Mouse (Mus musculus): ENCODE measurements around the gene Peg10.
A peak's percentile ranks its signal among the peaks of the same experiment; 100 is the strongest.

Gene Peg10

GRCm38 (mm10) chr6:4746696-4747439 lies at the start of gene Peg10, which contains the start of gene Sgce:
Gene Peg10 (plus strand): TSS chr6:4747306.
Gene Sgce (minus strand): TSS chr6:4747207.
- peak; percentile 52 for DNase-seq (ENCODE audit: low read depth, low spot score)

DNA sequence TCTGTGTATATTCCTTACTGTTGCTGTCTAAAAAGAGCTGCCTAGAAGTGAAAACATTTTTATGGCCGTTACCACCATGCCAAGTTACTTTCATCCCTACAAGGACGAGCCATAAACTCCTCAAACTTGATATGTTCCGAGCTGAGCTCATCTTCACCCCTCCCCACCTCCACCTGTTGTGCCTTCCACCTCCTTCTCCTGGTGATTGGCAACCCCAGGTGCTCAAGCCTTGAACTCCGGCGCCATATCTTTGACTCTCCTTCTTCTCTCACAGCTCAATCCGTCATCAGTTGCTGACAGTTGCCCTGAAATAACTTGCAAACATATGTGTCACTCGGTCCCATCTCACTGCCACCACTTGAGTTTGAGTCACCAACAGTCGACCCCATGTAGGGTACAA lies 45.5 kb upstream of the Peg10 start:
- no peak for DNase-seq (ENCODE audit: low read depth, low spot score)

- DNase-seq (ENCODE audit: low read depth, low spot score): no peak
Measured at GRCm38 (mm10) chr6:4703908-4704307, 43.2 kb upstream of the Peg10 start.

GRCm38 (mm10) chr6:4706415-4706814 lies 40.7 kb upstream of the Peg10 start:
- no peak for DNase-seq (ENCODE audit: low read depth, low spot score)

DNA sequence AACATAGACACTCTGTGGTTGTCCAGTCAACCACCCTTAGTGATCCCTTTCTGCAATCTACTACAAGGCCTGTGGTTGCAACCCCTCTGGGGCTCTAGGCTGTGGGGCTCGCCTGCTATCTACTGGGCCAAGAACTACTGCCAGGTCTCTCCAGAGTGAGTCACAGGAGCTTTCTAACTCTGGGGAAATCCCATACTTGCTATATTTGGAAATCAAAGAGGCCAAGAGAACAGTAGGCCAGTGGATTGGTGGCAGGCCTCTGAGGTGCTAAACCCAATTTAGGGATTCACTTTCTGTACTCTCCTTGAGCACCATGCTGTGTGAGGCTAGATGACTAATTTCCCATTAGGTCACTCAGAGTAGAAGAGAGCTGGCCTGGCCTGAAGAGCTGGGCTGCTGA lies 38.1 kb upstream of the Peg10 start:
- DNase-seq (ENCODE audit: low read depth, low spot score): no peak

DNA sequence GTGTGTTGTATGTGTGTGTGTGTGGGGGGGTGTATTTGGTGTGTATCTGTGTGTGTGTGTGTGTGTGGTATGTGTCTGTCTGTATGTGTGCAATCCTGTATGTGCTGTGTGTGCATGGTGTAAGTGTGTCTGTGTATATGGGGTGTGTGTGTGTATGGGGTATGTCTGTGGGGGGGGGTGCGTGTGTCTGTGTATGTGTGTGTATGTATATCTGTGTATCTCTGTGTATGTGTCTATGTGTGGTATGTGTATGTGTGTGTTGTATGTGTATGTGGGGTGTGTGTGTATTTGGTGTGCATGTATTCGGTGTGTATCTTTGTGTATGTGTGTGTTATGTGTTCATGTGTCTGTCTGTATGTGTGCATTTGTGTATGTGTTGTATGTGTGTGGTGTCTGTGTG lies 30.9 kb upstream of the Peg10 start:
- no peak for DNase-seq (ENCODE audit: low read depth, low spot score)

GRCm38 (mm10) chr6:4717344-4717743 lies 29.8 kb upstream of the Peg10 start:
- no peak for DNase-seq (ENCODE audit: low read depth, low spot score)

GRCm38 (mm10) chr6:4722142-4722541 lies 25.0 kb upstream of the Peg10 start:
- no peak for DNase-seq (ENCODE audit: low read depth, low spot score)

- DNase-seq (ENCODE audit: low read depth, low spot score): no peak
Measured at GRCm38 (mm10) chr6:4722739-4723138, 24.4 kb upstream of the Peg10 start.

DNA sequence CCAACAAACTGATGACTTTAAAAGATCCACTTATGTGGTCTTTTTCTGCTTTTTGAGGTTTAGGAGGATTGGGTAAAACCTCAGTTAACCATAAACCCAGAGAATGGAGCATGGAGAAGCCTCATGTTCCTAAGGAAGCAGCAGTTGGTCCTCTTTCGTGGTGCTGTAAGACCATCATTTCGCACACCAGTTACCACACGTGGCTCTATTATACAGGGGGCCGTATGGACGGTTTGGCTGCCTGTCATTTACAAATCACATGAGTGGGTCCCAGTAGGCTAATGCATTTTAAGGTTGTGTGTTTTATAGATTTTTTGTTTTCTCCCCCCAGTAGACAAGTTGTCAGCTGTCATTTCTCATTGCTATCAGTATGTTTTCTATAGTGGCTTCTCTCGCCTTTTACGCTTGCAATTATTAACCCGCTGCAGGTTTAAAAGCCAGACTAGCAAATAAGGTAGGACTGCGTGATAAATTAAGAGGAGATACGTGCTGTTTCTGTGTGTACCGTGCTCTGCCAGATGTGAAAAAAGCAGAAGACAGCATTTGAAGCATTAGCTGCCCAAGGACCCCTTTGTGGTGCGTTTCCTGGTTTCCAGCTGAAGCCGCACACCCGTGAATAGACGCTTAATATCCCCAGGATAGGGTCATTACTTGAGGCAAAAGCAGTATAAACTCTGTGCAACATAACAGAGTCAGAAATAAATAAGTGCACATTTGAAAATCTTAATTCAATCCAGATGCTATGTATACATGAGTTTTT lies 22.9 kb upstream of the Peg10 start:
- no peak for DNase-seq (ENCODE audit: low read depth, low spot score)

DNA sequence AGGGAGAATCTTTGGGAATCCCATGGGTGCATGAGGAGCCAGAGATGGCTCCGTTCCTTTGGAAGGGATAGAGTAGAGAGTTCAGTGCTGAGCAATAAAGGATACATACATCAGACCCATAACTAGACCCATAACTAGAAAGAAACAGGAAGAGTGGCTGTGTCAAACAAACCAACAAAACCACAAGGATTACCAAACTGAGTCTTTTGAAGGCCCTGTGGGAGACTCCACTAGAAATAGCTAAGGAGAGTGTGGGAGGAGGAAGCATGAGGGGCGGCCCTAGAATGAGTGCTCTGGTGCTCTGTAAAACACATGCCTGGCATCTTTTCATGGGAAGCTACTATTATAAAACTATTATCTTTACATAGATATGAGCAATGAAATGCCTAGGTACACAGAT lies 18.8 kb upstream of the Peg10 start:
- no peak for DNase-seq (ENCODE audit: low read depth, low spot score)

GRCm38 (mm10) chr6:4731675-4732074 lies 15.4 kb upstream of the Peg10 start:
- DNase-seq (ENCODE audit: low read depth, low spot score): no peak

- no peak for DNase-seq (ENCODE audit: low read depth, low spot score)
Measured at GRCm38 (mm10) chr6:4733208-4733607, 13.9 kb upstream of the Peg10 start.

DNA sequence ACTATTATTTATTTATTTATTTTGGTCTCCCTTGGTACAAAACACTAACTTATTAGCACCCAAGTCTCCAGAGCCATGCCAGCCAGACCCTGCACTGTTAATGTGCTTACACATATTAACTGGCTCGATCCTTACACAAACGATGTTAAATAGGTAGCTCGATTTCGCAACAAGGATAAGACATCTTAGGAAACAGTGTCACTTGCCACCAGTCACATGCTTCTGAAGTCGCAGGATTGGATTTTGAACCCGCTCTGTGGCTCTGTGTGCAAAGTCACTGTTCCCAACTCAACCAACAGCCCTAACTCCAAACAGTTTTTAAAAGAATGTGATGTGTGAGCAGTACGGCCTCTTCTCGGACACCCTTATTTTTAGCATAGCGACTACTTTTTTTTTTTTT lies 10.7 kb upstream of the Peg10 start:
- no peak for DNase-seq (ENCODE audit: low read depth, low spot score)

DNA sequence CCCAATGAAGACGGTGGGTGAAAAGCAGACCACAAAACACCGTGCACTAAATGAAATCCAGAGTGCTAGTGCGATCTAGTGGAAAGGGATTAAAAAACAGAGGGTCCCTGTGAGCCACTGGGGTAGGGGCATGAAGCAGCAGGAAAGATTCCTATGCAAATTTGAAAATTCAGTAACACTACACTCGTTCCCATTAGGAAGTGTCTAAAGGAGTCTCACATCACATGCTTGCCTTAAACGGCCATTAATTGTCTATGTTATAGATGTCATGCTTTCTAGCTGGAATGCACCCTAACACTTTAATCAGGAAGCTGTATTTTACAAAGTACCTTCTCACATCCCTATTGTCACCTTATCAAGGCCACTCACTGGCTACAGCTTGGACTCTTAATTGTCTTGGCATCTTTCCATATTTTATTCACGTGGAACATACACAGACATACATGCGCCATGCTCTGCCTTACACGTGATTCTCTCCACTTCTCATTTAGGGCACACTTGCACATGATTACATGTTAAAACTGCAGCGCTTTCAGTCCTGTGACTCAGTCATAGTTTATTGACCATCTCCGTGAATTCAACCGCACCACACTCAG lies 9.0 kb upstream of the Peg10 start:
- DNase-seq (ENCODE audit: low read depth, low spot score): no peak

DNA sequence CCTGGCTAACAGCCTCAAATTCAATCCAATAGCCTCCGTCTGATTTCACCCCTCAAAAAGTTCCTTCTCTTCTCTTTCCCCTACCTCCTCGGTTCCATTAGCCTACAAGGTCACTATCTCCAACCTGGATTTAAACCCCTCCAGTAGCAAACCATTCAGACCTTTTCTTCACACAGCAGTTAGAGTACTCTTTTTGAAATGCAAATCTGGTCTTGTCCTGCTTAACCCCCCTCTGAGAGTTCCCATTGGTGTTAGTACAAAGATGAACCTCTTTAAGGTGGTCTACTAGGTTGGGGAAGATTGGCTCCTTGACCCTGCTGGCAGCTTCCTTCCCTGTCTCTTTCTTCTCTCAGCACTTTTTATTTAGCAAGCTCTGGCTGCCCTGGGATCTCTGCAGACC lies 8.4 kb upstream of the Peg10 start:
- no peak for DNase-seq (ENCODE audit: low read depth, low spot score)

- no peak for DNase-seq (ENCODE audit: low read depth, low spot score)
Measured at GRCm38 (mm10) chr6:4739522-4740355, 7.4 kb upstream of the Peg10 start.

DNA sequence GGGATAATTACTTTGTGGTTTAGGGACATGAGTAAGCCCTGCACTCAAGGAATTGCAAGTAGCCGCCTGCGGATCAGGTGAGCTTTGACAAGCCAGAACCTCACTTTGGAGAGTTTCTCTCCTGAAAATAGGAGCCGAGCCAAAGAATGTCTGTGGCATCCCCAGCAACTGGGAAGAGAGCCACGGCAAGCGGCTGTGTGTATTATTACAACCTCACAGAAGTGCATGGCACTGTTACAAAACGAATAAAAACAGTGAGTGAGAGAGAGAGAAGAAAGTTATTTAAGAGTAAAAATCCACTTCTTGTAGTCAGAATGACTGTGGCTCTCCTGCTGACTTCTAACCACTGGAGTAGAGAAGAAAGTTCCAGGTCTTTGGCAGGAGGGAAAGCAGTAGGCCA lies 6.6 kb upstream of the Peg10 start:
- no peak for DNase-seq (ENCODE audit: low read depth, low spot score)

DNA sequence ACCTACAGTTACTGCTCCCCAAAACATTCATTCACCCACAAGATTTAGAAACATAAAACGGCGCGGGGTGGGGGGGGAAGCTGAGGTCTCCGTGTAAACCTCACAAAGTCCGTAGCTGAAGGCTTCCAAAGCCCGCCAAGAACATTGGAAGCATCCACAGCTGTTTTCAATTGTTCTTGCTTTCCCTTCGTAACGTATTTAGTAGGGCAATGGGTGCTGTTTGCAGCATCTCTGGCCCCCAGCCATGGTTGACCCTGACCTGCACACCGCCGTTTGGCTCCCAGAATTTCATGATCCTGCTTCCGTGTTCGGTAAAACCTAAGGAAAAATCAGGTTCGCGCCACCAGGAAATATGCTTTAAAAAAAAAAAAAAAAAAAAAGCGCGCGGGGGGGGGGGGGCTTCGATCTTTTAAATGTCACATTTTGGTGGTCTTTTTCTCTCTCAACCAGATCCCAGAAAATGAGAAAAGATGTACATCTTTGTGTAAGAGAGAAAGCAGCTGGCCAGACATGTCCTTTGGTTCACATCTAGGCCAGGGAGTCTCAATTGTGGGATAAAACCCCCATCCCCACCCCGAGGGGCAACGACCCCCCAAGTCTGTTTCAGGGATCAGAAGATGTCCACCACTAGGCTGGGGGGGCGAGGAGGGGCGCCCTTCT lies 940 bp upstream of the Peg10 start:
- no peak for DNase-seq (ENCODE audit: low read depth, low spot score)

DNA sequence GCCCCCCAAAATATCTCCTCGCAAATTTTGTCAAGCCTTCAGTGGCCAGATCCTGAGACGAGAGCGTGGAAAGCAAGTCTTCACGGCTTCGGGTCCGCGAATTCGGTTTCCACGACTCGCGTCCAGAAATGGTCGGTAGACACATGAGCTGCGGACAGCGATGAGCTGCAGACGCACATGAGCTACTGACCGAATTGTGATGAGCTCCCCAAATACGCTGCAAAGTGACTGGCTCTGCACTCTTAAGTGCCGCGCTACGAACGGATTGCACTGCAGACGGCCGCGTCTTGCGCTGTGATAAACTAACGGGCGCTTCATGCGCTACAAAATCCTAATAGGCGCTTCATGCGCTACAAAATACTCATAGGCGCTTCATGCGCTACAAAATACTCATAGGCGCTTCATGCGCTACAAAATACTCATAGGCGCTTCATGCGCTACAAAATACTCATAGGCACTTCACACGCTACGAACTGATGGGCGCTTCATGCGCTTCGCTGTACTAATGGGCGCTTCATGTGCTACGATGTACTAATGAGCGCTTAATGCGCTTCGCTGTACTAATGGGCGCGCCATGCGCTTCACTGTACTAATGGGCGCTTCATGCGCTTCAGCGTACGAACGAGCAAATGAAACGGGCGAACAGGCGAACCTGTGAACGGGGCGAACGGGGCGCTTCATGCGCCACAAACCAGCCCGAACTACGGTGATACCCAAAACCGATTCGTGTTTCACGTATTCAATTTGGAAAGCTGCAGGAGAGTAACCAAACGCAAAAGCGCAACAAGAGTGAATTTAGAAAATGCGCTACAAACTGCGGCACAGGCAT lies 785 bp downstream of the Peg10 start:
- no peak for DNase-seq (ENCODE audit: low read depth, low spot score)

All from retina, postnatal 7 days (tissue).